Mouse (Mus musculus): ENCODE data around the gene Fam92b. TPM values are rescaled to one million over a fixed set of nuclear protein-coding genes. Genes with fewer than 3 reads are reported as not detected.

Fam92b gene
- total RNA-seq (2021) (not detected), polyA plus RNA-seq (2012; rRNA removed) (1.0 TPM in 1 of 2 replicates, not detected in the other)
- long read RNA-seq, result 0 reads

DNA sequence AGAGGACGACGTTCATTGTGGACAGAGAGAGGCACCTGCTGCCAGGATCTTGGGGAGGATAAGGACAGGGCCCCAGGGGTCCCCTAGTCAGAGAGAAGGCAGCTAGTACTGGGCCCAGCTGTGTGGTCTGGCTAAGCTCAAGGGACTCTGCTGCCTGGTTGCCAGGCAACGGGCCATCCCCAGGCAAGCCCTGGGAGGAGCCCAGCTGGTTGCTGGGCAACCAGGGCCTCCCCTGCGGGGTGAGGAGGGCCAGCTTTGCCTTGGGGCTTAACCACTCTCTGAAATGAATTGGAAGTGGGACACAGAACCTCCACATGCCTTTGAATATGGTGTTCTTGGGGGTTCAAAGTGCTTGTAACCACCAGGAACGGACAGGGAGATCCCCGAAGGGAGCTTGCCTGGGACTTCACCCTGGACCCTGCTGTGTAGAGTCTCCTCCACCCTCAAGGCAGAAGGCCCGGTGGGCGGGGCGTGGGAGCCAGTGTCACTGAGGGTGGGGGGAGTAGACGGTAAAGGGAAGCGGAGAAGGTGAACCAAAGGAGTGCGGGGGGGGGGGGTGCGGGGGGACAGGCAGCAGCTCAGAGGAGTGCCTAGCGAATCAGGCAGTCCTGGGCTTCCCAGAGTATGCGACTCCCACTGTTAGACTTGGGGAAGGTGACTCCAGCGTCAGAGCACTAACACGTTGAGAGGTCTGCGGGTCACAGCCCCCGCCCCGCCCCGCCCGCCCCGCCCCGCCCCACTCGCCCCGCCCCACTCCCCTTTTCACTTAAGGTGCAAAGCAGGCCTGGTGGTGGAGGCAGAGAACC, at the start of gene Fam92b:
Gene Fam92b, minus strand, starts transcription at position 149 of the 806 bp plus-strand sequence.
- Histone ChIP-seq H3K27ac (no peak within 1 kb of the TSS), H3K9ac (ENCODE audit: low read depth, low read length) (no peak within 1 kb of the TSS), H3K36me3 (ENCODE audit: control insufficient read depth, insufficient read depth, low read length) (no peaks in the 10 kb centered on the region), H3K27me3 (ENCODE audit: control insufficient read depth, insufficient read depth, low read length) (no peaks in the 10 kb centered on the region), H3K4me3 (no peak within 1 kb of the TSS), H3K79me2 (replicated peaks; ENCODE audit: control insufficient read depth, insufficient read depth, low read length) (no peaks in the 10 kb centered on the region), H3K4me1 (ENCODE audit: control insufficient read depth, insufficient read depth, low read length) (peaks cover 2% of the 10 kb centered on the region)
- 8% methylated on average over 26 of the region's 26 CpGs for WGBS
- intact Hi-C loops (cut with DNase I), result loop anchor here (2.0 to 5.0 kb wide), 2 partner anchors 99 to 420 kb away; no protein-coding TSS in a partner anchor
- TF ChIP-seq CTCF (IDR thresholded peaks at IDR 0.05) (no peak), EP300 (IDR thresholded peaks at IDR 0.05; ENCODE audit: insufficient read depth, low read depth, low read length) (no peak), POLR2A (IDR thresholded peaks at IDR 0.05; ENCODE audit: insufficient read depth, low read depth, low read length) (no peak)
- peak; percentile 48 to 50 for DNase-seq

DNA sequence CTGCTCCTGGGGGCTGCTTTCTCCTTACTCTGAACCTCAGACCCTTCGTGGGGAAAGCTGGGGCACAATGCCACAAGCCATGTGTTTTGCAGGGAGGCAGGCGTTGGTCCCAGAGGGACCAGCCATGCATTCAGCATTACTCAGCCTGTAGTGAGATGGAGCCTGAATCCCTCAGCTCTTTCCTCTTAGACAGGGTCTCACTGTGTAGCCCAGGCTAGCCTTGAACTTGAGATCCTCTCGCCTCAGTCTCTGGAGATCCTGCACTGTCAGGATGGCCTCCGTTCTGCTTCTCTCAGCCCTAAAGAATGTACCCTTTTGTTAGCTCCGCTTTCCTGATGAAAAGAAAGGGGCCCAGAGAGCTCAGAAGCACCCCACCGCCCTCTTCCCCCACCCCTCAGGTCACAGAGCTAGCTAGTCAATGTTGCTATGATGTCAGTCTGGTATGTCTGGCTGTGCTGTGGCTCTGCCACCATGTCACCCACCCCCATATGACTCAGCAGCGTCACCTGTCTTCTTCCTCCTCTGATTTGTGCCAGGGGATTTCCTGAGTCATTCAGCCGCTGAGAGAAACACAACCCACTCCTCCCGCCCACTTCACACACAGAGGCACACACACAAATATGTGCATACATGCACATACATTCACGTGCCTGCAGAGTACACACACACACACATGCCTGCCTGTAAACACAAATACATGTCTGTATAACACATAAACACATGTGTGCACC, 48.3 kb upstream of the Fam92b start:
- H3K9ac ChIP-seq (ENCODE audit: low read depth, low read length), result no peak overlapping the region
- H3K36me3 ChIP-seq (ENCODE audit: control insufficient read depth, insufficient read depth, low read length), result no peaks in the 10 kb centered on the region
- H3K79me2 ChIP-seq (replicated peaks; ENCODE audit: control insufficient read depth, insufficient read depth, low read length), result peaks cover 1% of the 10 kb centered on the region; the same call in 1 of the 2 replicates
- intact Hi-C loops (cut with DNase I), result loop anchor here (5.0 kb wide), 1 partner anchor 312 kb away; no protein-coding TSS in a partner anchor
- no peaks in the 10 kb centered on the region for H3K27me3 ChIP-seq (ENCODE audit: control insufficient read depth, insufficient read depth, low read length)
- no peak overlapping the region for H3K27ac ChIP-seq
- WGBS, result 58% methylated on average over 10 of the region's 10 CpGs
- H3K4me1 ChIP-seq (ENCODE audit: control insufficient read depth, insufficient read depth, low read length), result peaks cover 10% of the 10 kb centered on the region
- no peak for DNase-seq
- no peak for TF ChIP-seq POLR2A (IDR thresholded peaks at IDR 0.05; ENCODE audit: insufficient read depth, low read depth, low read length)
- no peak for TF ChIP-seq EP300 (IDR thresholded peaks at IDR 0.05; ENCODE audit: insufficient read depth, low read depth, low read length)
- no peak for TF ChIP-seq CTCF (IDR thresholded peaks at IDR 0.05)
- H3K4me3 ChIP-seq, result no peak overlapping the region

DNA sequence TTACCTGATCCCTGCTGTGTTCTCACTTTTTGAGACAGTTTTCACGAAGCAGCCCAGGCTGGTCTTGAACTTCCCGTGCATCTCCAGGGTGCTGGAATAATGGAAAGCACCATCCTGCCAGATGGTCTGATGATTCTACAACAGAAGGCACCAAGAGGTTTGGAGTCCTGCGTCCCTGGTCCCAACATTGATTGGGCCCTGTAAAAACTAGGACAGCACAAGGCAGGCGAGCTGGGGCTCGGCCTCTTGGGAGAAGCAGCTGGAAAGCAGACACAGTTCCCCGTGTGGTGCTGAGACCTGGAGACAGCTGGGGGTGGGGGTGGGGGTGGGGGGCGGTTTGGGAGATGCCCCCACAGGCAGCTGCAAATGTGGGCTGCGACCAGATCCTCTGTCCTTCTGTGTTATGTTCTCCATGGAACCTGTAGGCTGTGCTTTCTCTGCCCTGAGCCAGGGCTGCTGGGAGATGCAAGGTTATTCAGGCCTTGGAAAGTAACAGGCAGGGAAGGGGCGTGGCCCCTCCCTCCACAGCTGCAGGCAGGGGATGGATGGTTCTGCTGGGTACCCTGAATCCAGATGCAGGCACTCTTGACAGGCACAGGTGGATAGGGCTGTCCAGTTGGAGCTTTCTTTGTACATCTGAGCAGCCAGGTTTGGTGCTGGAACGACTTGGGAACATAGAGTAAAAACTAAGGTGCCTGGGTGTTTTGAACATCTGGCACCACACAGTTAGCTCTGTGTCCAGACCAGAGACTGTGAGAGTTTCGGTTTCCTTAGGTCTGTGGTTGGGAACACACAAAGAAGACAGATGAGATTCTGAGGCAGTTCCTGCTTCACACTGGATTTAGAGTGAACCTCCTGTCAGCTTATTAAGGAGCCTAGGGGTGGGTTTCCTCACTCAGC, 47.5 kb upstream of the Fam92b start:
- intact Hi-C loops (cut with DNase I), result loop anchor here (5.0 kb wide), 1 partner anchor 313 kb away; no protein-coding TSS in a partner anchor
- Histone ChIP-seq H3K9ac (ENCODE audit: low read depth, low read length) (no peak overlapping the region), H3K79me2 (replicated peaks; ENCODE audit: control insufficient read depth, insufficient read depth, low read length) (peaks cover 1% of the 10 kb centered on the region; the same call in 1 of the 2 replicates), H3K4me3 (no peak overlapping the region), H3K27me3 (ENCODE audit: control insufficient read depth, insufficient read depth, low read length) (no peaks in the 10 kb centered on the region), H3K4me1 (ENCODE audit: control insufficient read depth, insufficient read depth, low read length) (peaks cover 5% of the 10 kb centered on the region), H3K36me3 (ENCODE audit: control insufficient read depth, insufficient read depth, low read length) (no peaks in the 10 kb centered on the region), H3K27ac (no peak overlapping the region)
- WGBS, result 71% methylated on average over 11 of the region's 11 CpGs
- TF ChIP-seq CTCF (IDR thresholded peaks at IDR 0.05) (no peak), EP300 (IDR thresholded peaks at IDR 0.05; ENCODE audit: insufficient read depth, low read depth, low read length) (no peak), POLR2A (IDR thresholded peaks at IDR 0.05; ENCODE audit: insufficient read depth, low read depth, low read length) (no peak)
- no peak for DNase-seq

DNA sequence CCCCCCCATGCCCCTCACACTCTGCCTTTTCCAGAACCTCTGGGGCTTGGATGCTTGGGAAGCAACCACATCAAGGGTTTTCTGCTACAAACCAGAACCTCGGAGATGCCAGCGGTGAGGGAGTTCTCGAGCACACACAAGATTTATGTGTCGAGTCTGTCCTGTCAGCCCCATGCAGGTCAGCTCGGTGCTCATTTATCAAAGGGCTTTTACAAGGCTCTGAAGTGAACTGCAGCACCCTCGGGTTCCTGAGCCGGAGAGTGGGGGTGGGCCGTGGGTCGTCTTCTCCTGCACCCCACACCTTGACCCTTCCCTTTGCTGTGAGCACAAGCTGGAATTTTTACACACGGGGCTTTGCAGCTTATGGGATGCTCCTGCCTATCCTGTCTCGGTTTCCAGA, 45.3 kb upstream of the Fam92b start:
- no peak overlapping the region for H3K9ac ChIP-seq (ENCODE audit: low read depth, low read length)
- H3K4me3 ChIP-seq, result no peak overlapping the region
- H3K79me2 ChIP-seq (replicated peaks; ENCODE audit: control insufficient read depth, insufficient read depth, low read length), result no peaks in the 10 kb centered on the region
- intact Hi-C loops (cut with DNase I), result no loop called here
- H3K36me3 ChIP-seq (ENCODE audit: control insufficient read depth, insufficient read depth, low read length), result no peaks in the 10 kb centered on the region
- H3K27me3 ChIP-seq (ENCODE audit: control insufficient read depth, insufficient read depth, low read length), result no peaks in the 10 kb centered on the region
- no peak for DNase-seq
- peaks cover 2% of the 10 kb centered on the region for H3K4me1 ChIP-seq (ENCODE audit: control insufficient read depth, insufficient read depth, low read length)
- no peak for TF ChIP-seq EP300 (IDR thresholded peaks at IDR 0.05; ENCODE audit: insufficient read depth, low read depth, low read length)
- WGBS, result 88% methylated on average over 11 of the region's 11 CpGs
- H3K27ac ChIP-seq, result no peak overlapping the region

All from heart, adult 2 months (tissue).